Mouse (Mus musculus): Measurements from ENCODE around the gene Zc3h10. TPM values are rescaled to one million over a fixed set of nuclear protein-coding genes. Genes with fewer than 3 reads are reported as not detected.
A peak's percentile ranks its signal among the peaks of the same experiment; 100 is the strongest.
"Not testable (repeated sequence)": the region's sequence is repeated elsewhere in the genome, so short reads cannot be mapped to it uniquely, and the experiment has no call there.

The Zc3h10 gene
- total and polyA plus RNA-seq, 2 experiments from 2014 or later = 12.8 to 15.0 TPM

- WGBS = 76% methylated on average over 11 of the region's 11 CpGs
- no peak overlapping the region for H3K4me2 ChIP-seq (ENCODE audit: low read depth)
- H3K4me1 ChIP-seq (ENCODE audit: insufficient read depth) = no peaks in the 10 kb centered on the region
- no peak overlapping the region for H3K27ac ChIP-seq (ENCODE audit: low read depth, low read length)
- DNase-seq (no peak), ATAC-seq (no peak)
- TF ChIP-seq CTCF (IDR thresholded peaks at IDR 0.05; ENCODE audit: low read depth) = no peak
- H3K27me3 ChIP-seq (ENCODE audit: insufficient read depth, low read length) = no peaks in the 10 kb centered on the region
- H3K36me3 ChIP-seq (ENCODE audit: insufficient read depth) = no peaks in the 10 kb centered on the region
- H3K9me3 ChIP-seq (ENCODE audit: low read length) = no peaks in the 10 kb centered on the region
- no peak overlapping the region for H3K4me3 ChIP-seq (ENCODE audit: low read depth, low read length)
- H3K9ac ChIP-seq = no peak overlapping the region
Observed at GRCm38 (mm10) chr10:128578330-128578729, 30.8 kb upstream of the Zc3h10 start.

GRCm38 (mm10) chr10:128575063-128575462 lies 27.5 kb upstream of the Zc3h10 start:
- no peaks in the 10 kb centered on the region for H3K27me3 ChIP-seq (ENCODE audit: insufficient read depth, low read length)
- no peak overlapping the region for H3K4me2 ChIP-seq (ENCODE audit: low read depth)
- ATAC-seq (no peak), DNase-seq (no peak)
- no peaks in the 10 kb centered on the region for H3K36me3 ChIP-seq (ENCODE audit: insufficient read depth)
- no peak overlapping the region for H3K27ac ChIP-seq (ENCODE audit: low read depth, low read length)
- no peak overlapping the region for H3K4me3 ChIP-seq (ENCODE audit: low read depth, low read length)
- H3K4me1 ChIP-seq (ENCODE audit: insufficient read depth) = no peaks in the 10 kb centered on the region
- WGBS = 90% methylated on average over 2 of the region's 2 CpGs
- TF ChIP-seq CTCF (IDR thresholded peaks at IDR 0.05; ENCODE audit: low read depth) = peak; percentile 37
- H3K9me3 ChIP-seq (ENCODE audit: low read length) = no peaks in the 10 kb centered on the region
- no peak overlapping the region for H3K9ac ChIP-seq

GRCm38 (mm10) chr10:128565788-128566531 lies 18.4 kb upstream of the Zc3h10 start, which contains the start of gene Pa2g4:
Pa2g4 (minus strand) TSS chr10:128565987.
- peak within 1 kb of the TSS; percentile 78 for H3K9ac ChIP-seq
- no peaks in the 10 kb centered on the region for H3K9me3 ChIP-seq (ENCODE audit: low read length)
- peak; percentile 99 for ATAC-seq
- H3K27ac ChIP-seq (ENCODE audit: low read depth, low read length) = peak within 1 kb of the TSS; percentile 83
- peak within 1 kb of the TSS; percentile 84 for H3K4me3 ChIP-seq (ENCODE audit: low read depth, low read length)
- H3K36me3 ChIP-seq (ENCODE audit: insufficient read depth) = peaks cover 21% of the 10 kb centered on the region
- H3K27me3 ChIP-seq (ENCODE audit: insufficient read depth, low read length) = no peaks in the 10 kb centered on the region
- WGBS = 2% methylated on average over 58 of the region's 58 CpGs
- peaks cover 7% of the 10 kb centered on the region; the same call in 1 of the 2 replicates for H3K4me1 ChIP-seq (ENCODE audit: insufficient read depth)
- DNase-seq = peak; percentile 99
- no peak; the same call in 1 of the 2 replicates for TF ChIP-seq CTCF (IDR thresholded peaks at IDR 0.05; ENCODE audit: low read depth)
- peak within 1 kb of the TSS; percentile 76 for H3K4me2 ChIP-seq (ENCODE audit: low read depth)

- under 1% methylated on average over 38 of the region's 46 CpGs for WGBS
- Histone ChIP-seq H3K4me3 (ENCODE audit: low read depth, low read length) (peak overlapping the region; percentile 84), H3K4me2 (ENCODE audit: low read depth) (peak overlapping the region; percentile 76), H3K4me1 (ENCODE audit: insufficient read depth) (peaks cover 7% of the 10 kb centered on the region; the same call in 1 of the 2 replicates), H3K27me3 (ENCODE audit: insufficient read depth, low read length) (no peaks in the 10 kb centered on the region), H3K27ac (ENCODE audit: low read depth, low read length) (peak overlapping the region; percentile 83), H3K9me3 (ENCODE audit: low read length) (no peaks in the 10 kb centered on the region), H3K9ac (peak overlapping the region; percentile 78), H3K36me3 (ENCODE audit: insufficient read depth) (peaks cover 28% of the 10 kb centered on the region)
- no peak for DNase-seq
- ATAC-seq = peak; percentile 37
- TF ChIP-seq CTCF (IDR thresholded peaks at IDR 0.05; ENCODE audit: low read depth) = 0 out of 2 replicates have a peak, but pooled peaks have one; percentile 2
Observed at GRCm38 (mm10) chr10:128565206-128565787, 17.7 kb upstream of the Zc3h10 start.

GRCm38 (mm10) chr10:128563544-128563943 lies 16.0 kb upstream of the Zc3h10 start:
- H3K9ac ChIP-seq = no peak overlapping the region
- H3K36me3 ChIP-seq (ENCODE audit: insufficient read depth) = peaks cover 45% of the 10 kb centered on the region
- no peak for TF ChIP-seq CTCF (IDR thresholded peaks at IDR 0.05; ENCODE audit: low read depth)
- WGBS = 92% methylated on average over 6 of the region's 6 CpGs
- no peak overlapping the region for H3K27ac ChIP-seq (ENCODE audit: low read depth, low read length)
- no peak for DNase-seq
- H3K4me3 ChIP-seq (ENCODE audit: low read depth, low read length) = no peak overlapping the region
- no peak for ATAC-seq
- H3K4me1 ChIP-seq (ENCODE audit: insufficient read depth) = peaks cover 7% of the 10 kb centered on the region; the same call in 1 of the 2 replicates
- no peaks in the 10 kb centered on the region for H3K9me3 ChIP-seq (ENCODE audit: low read length)
- H3K4me2 ChIP-seq (ENCODE audit: low read depth) = no peak overlapping the region
- no peaks in the 10 kb centered on the region for H3K27me3 ChIP-seq (ENCODE audit: insufficient read depth, low read length)

- no peak for TF ChIP-seq CTCF (IDR thresholded peaks at IDR 0.05; ENCODE audit: low read depth)
- Histone ChIP-seq H3K27ac (ENCODE audit: low read depth, low read length) (no peak overlapping the region), H3K9ac (no peak overlapping the region), H3K9me3 (ENCODE audit: low read length) (no peaks in the 10 kb centered on the region), H3K4me1 (ENCODE audit: insufficient read depth) (no peaks in the 10 kb centered on the region), H3K27me3 (ENCODE audit: insufficient read depth, low read length) (no peaks in the 10 kb centered on the region), H3K36me3 (ENCODE audit: insufficient read depth) (peaks cover 39% of the 10 kb centered on the region), H3K4me2 (ENCODE audit: low read depth) (no peak overlapping the region), H3K4me3 (ENCODE audit: low read depth, low read length) (no peak overlapping the region)
- ATAC-seq (no peak), DNase-seq (no peak)
- WGBS = 88% methylated on average over 6 of the region's 6 CpGs
Observed at GRCm38 (mm10) chr10:128556963-128557362, 9.4 kb upstream of the Zc3h10 start.

GRCm38 (mm10) chr10:128556286-128556685 lies 8.7 kb upstream of the Zc3h10 start:
- Histone ChIP-seq H3K4me2 (ENCODE audit: low read depth) (no peak overlapping the region), H3K36me3 (ENCODE audit: insufficient read depth) (peaks cover 32% of the 10 kb centered on the region), H3K27ac (ENCODE audit: low read depth, low read length) (no peak overlapping the region), H3K9ac (no peak overlapping the region), H3K27me3 (ENCODE audit: insufficient read depth, low read length) (no peaks in the 10 kb centered on the region), H3K9me3 (ENCODE audit: low read length) (no peaks in the 10 kb centered on the region), H3K4me1 (ENCODE audit: insufficient read depth) (no peaks in the 10 kb centered on the region), H3K4me3 (ENCODE audit: low read depth, low read length) (no peak overlapping the region)
- TF ChIP-seq CTCF (IDR thresholded peaks at IDR 0.05; ENCODE audit: low read depth) = peak; percentile 44
- ATAC-seq (no peak), DNase-seq (no peak)

- 95% methylated on average over 1 of the region's 1 CpGs for WGBS
- ATAC-seq = not testable (repeated sequence)
Observed at GRCm38 (mm10) chr10:128555567-128555966, 8.0 kb upstream of the Zc3h10 start.

GRCm38 (mm10) chr10:128550144-128550823 lies 2.7 kb upstream of the Zc3h10 start:
- 91% methylated on average over 11 of the region's 11 CpGs for WGBS
- not testable (repeated sequence) for H3K36me3 ChIP-seq (ENCODE audit: insufficient read depth); H3K9me3 ChIP-seq (ENCODE audit: low read length); ATAC-seq; H3K4me2 ChIP-seq (ENCODE audit: low read depth); H3K4me1 ChIP-seq (ENCODE audit: insufficient read depth); H3K4me3 ChIP-seq (ENCODE audit: low read depth, low read length); H3K9ac ChIP-seq; H3K27ac ChIP-seq (ENCODE audit: low read depth, low read length); H3K27me3 ChIP-seq (ENCODE audit: insufficient read depth, low read length); DNase-seq

More at GRCm38 (mm10) chr10:128555567-128555966, 8.0 kb upstream of the Zc3h10 start:
- H3K4me3 ChIP-seq (ENCODE audit: low read depth, low read length); H3K27me3 ChIP-seq (ENCODE audit: insufficient read depth, low read length); DNase-seq; H3K27ac ChIP-seq (ENCODE audit: low read depth, low read length); H3K4me1 ChIP-seq (ENCODE audit: insufficient read depth); H3K9me3 ChIP-seq (ENCODE audit: low read length); H3K9ac ChIP-seq; H3K4me2 ChIP-seq (ENCODE audit: low read depth): not testable (repeated sequence)
- H3K36me3 ChIP-seq (ENCODE audit: insufficient read depth) = peaks cover 25% of the 10 kb centered on the region
